Mouse (Mus musculus) skeletal muscle tissue, postnatal 0 days (tissue): Measurements from ENCODE around the gene Casp3. TPM values are rescaled to one million over a fixed set of nuclear protein-coding genes. Genes with fewer than 3 reads are reported as not detected.

ENCODE experiments used
- polyA plus RNA-seq: library from polyadenylated mRNA; unstranded; fragments of >200 nt; fragmentation: Nextera tagmentation; extraction: Ambion mirVana; gene quantifications from 2 replicates; pipeline ENCODE4 v1.2.1, GENCODE M21; 2015

Casp3 gene
- 27.8 and 31.0 TPM in 2 replicates for polyA plus RNA-seq

DNA sequence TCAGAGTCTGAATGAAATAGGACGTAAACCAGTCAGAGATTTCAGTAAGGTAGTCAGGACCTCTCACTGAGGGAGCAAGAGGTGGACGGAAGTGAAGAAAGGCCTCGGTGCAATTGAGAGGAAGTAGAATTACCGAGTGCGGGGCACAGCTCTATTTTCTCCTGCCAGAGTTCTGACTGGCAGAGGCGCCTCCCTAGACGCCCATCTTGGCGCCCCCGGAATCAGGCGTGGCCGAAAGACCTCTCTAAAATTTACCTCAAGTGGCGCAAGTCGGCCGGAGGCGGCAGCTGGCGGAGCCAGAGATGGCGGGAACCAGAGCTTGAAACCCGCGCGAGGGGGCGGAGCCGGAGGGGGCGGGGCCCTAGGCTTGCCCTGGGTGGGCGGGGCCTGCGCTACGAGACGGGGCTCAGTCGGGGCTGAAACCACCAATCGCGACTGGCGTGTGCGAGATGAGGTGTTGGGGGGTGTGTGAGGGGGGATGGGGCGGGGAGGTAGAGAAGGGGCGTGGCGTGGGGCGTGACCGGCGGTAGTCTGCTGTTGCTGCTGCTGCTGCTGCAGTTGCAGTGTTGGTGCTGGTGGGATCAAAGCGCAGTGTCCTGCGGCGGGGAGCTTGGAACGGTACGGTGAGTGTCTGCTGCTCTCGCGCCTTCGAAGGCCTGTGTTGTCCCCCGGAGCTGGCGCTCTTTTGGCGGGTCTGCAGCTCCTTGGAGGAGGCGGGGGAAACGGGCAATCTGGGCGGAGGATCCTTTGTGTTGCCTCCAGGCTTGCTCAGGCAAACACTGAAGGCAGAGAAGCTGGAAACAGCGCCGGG lies at the start of gene Casp3, which contains the start of gene Primpol:
Casp3 (plus strand) TSS at position 413 of the 811 bp plus-strand sequence.
Primpol (minus strand) TSS at position 334 of the 811 bp plus-strand sequence.

Other genes starting within 250 kb of the Casp3 start
- 150 and 282 TPM in 2 replicates for gene Acsl1, start 146.3 kb upstream of the Casp3 start, polyA plus RNA-seq
- 3.1 and 4.4 TPM in 2 replicates for gene Cenpu, start 65.3 kb upstream of the Casp3 start, polyA plus RNA-seq
- 4.6 and 4.9 TPM in 2 replicates for gene Primpol, start 79 bp upstream of the Casp3 start, polyA plus RNA-seq
- 19.3 and 21.3 TPM in 2 replicates for gene Irf2, start 122.4 kb downstream of the Casp3 start, polyA plus RNA-seq